Mouse (Mus musculus): ENCODE data around the gene Krtap3-3. TPM values are rescaled to one million over a fixed set of nuclear protein-coding genes. Genes with fewer than 3 reads are reported as not detected.

The Krtap3-3 gene
- polyA plus RNA-seq, 1 experiment from 2014 or later = not detected

DNA sequence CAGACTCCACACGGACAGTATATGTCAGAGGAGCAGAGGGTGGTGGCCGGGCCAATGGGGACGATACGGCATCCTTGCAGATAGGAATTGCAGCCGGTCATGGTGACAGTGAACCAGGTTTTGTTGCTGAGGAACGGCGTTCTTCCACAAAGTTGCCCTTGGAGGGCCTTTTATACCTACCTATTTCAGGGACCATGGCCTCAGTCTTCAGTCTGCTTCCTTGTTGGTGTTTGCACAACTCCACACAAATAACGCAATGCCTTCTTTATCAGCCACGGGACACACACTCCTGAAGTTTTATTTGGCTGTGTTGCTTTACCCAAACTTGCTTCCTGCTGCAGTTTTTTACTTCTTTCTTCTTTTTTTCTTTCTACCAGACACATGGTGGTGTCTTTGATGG is 8.7 kb upstream of the Krtap3-3 start, which contains the start of gene Gm11939:
Gm11939 (minus strand) TSS at position 101 of the 400 bp plus-strand sequence.
- Histone ChIP-seq H3K4me3 (replicated peaks) (no peak within 1 kb of the TSS), H3K9ac (replicated peaks) (no peak within 1 kb of the TSS), H3K4me2 (no peak within 1 kb of the TSS), H3K27ac (replicated peaks) (no peak within 1 kb of the TSS), H3K4me1 (no peaks in the 10 kb centered on the region), H3K9me3 (replicated peaks) (no peaks in the 10 kb centered on the region), H3K27me3 (replicated peaks) (no peaks in the 10 kb centered on the region), H3K36me3 (no peaks in the 10 kb centered on the region)
- no peak for ATAC-seq (ENCODE audit: low FRiP score)
- WGBS = 93% methylated on average over 9 of the region's 9 CpGs

DNA sequence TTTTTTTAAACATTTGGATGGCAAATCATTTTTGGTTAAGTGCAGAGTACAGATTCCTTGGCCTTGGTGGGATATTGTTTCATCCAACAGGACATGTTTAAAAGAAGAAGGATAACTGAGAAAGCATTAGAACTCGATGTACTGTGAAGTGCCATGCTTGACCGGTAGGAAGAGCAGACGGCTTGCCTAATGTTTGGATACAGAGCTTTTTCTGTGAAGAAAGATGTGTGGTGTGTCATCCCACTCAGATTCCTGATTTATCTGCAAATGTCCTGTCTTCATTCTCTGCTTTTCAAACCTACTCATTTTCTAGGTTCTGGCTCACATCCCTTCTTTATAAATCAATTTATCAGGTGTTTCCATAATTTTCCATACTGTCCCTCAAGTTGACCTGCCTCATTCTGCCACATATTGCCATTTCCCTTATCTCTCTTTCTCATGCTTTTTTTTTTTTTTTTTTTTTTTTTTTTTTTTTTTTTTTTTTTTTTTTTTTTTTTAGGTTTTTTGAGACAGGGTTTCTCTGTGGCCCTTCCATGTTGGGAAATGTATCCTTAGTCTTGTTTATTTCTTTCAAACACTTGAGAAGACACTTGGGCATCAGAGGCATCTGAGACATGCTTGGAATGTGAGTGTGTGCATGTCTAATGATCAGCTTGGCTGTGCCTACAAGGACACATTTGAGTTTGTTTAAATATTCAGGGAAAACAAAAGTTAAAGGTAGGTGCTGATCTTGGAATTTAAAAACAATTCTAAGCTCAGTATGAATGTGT is 7.5 kb upstream of the Krtap3-3 start:
- H3K4me3 ChIP-seq (replicated peaks) = no peak overlapping the region
- H3K4me2 ChIP-seq = no peak overlapping the region
- H3K9ac ChIP-seq (replicated peaks) = no peak overlapping the region
- ATAC-seq (ENCODE audit: low FRiP score) = no peak
- no peaks in the 10 kb centered on the region for H3K9me3 ChIP-seq (replicated peaks)
- H3K4me1 ChIP-seq = no peaks in the 10 kb centered on the region
- no peaks in the 10 kb centered on the region for H3K36me3 ChIP-seq
- no peak overlapping the region for H3K27ac ChIP-seq (replicated peaks)
- 86% methylated on average over 3 of the region's 3 CpGs for WGBS
- H3K27me3 ChIP-seq (replicated peaks) = no peaks in the 10 kb centered on the region

GRCm38 (mm10) chr11:99556753-99557152 is 6.1 kb upstream of the Krtap3-3 start, which contains the start of gene Krtap3-2:
TSS of gene Krtap3-2 (minus strand) at chr11:99556853.
- Histone ChIP-seq H3K27ac (replicated peaks) (no peak within 1 kb of the TSS), H3K9ac (replicated peaks) (no peak within 1 kb of the TSS), H3K27me3 (replicated peaks) (no peaks in the 10 kb centered on the region), H3K4me1 (no peaks in the 10 kb centered on the region), H3K36me3 (no peaks in the 10 kb centered on the region), H3K4me3 (replicated peaks) (no peak within 1 kb of the TSS), H3K4me2 (no peak within 1 kb of the TSS), H3K9me3 (replicated peaks) (no peaks in the 10 kb centered on the region)
- no peak for ATAC-seq (ENCODE audit: low FRiP score)
- whole genome bisulfite sequencing = 87% methylated on average over 2 of the region's 2 CpGs

- H3K9ac ChIP-seq (replicated peaks) = no peak overlapping the region
- no peaks in the 10 kb centered on the region for H3K4me1 ChIP-seq
- H3K36me3 ChIP-seq = no peaks in the 10 kb centered on the region
- H3K9me3 ChIP-seq (replicated peaks) = no peaks in the 10 kb centered on the region
- ATAC-seq (ENCODE audit: low FRiP score) = no peak
- no peak overlapping the region for H3K27ac ChIP-seq (replicated peaks)
- H3K27me3 ChIP-seq (replicated peaks) = no peaks in the 10 kb centered on the region
- no peak overlapping the region for H3K4me2 ChIP-seq
- no peak overlapping the region for H3K4me3 ChIP-seq (replicated peaks)
- 94% methylated on average over 2 of the region's 2 CpGs for WGBS
Measured at GRCm38 (mm10) chr11:99556195-99556594, 5.5 kb upstream of the Krtap3-3 start.

- Histone ChIP-seq H3K4me1 (no peaks in the 10 kb centered on the region), H3K36me3 (no peaks in the 10 kb centered on the region), H3K4me3 (replicated peaks) (no peak overlapping the region), H3K4me2 (no peak overlapping the region), H3K9ac (replicated peaks) (no peak overlapping the region), H3K9me3 (replicated peaks) (no peaks in the 10 kb centered on the region), H3K27ac (replicated peaks) (no peak overlapping the region), H3K27me3 (replicated peaks) (no peaks in the 10 kb centered on the region)
- no peak for ATAC-seq (ENCODE audit: low FRiP score)
Measured at GRCm38 (mm10) chr11:99547892-99548291, 2.8 kb downstream of the Krtap3-3 start.

- Histone ChIP-seq H3K4me1 (no peaks in the 10 kb centered on the region; the same call in 1 of the 2 replicates), H3K4me3 (replicated peaks) (no peak overlapping the region), H3K4me2 (peak overlapping the region; percentile 1; the same call in 1 of the 2 replicates), H3K27ac (replicated peaks) (no peak overlapping the region), H3K9me3 (replicated peaks) (no peaks in the 10 kb centered on the region), H3K27me3 (replicated peaks) (no peaks in the 10 kb centered on the region), H3K36me3 (no peaks in the 10 kb centered on the region), H3K9ac (replicated peaks) (no peak overlapping the region)
- ATAC-seq (ENCODE audit: low FRiP score) = no peak
- 66% methylated on average over 9 of the region's 9 CpGs for WGBS
Measured at GRCm38 (mm10) chr11:99539721-99540120, 10.9 kb downstream of the Krtap3-3 start.

GRCm38 (mm10) chr11:99521288-99521860 is 29.3 kb downstream of the Krtap3-3 start, which contains the start of gene Krt39:
TSS of gene Krt39 (minus strand) at chr11:99521338.
- H3K27me3 ChIP-seq (replicated peaks) = no peaks in the 10 kb centered on the region
- H3K4me2 ChIP-seq = no peak within 1 kb of the TSS
- no peak within 1 kb of the TSS for H3K9ac ChIP-seq (replicated peaks)
- H3K27ac ChIP-seq (replicated peaks) = no peak within 1 kb of the TSS
- H3K9me3 ChIP-seq (replicated peaks) = no peaks in the 10 kb centered on the region
- WGBS = 77% methylated on average over 13 of the region's 13 CpGs
- no peak within 1 kb of the TSS for H3K4me3 ChIP-seq (replicated peaks)
- ATAC-seq (ENCODE audit: low FRiP score) = no peak
- H3K36me3 ChIP-seq = no peaks in the 10 kb centered on the region
- no peaks in the 10 kb centered on the region for H3K4me1 ChIP-seq

DNA sequence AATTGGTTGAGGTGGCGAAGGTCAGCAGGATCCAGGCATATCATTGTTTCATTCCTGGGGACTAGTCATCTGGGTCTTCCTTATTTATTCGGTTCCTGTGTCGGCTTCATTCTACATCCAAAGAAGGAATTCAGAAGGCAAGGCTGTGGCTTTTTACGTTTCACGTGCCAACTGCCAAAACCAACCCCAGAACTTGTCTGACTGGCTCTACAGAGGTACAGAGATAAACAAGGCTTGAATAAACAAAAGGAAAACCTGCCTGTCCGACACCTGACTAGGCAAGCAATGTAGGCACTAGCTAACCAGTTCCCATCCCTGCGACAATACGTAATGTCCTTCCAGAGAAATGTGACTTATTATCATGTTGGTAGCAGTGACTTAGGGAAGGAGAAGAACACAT is 36.6 kb downstream of the Krtap3-3 start:
- Histone ChIP-seq H3K4me3 (replicated peaks) (no peak overlapping the region), H3K9ac (replicated peaks) (no peak overlapping the region), H3K4me2 (no peak overlapping the region), H3K4me1 (no peaks in the 10 kb centered on the region), H3K36me3 (no peaks in the 10 kb centered on the region), H3K27ac (replicated peaks) (no peak overlapping the region), H3K27me3 (replicated peaks) (no peaks in the 10 kb centered on the region), H3K9me3 (replicated peaks) (no peaks in the 10 kb centered on the region)
- WGBS = 90% methylated on average over 8 of the region's 8 CpGs
- ATAC-seq (ENCODE audit: low FRiP score) = no peak

Other genes with a start within 250 kb of the Krtap3-3 start
- 0.61 and 0.77 TPM in 2 replicates for gene Krt25, start 227.9 kb downstream of the Krtap3-3 start, polyA plus RNA-seq (2015; fragmentation: Nextera tagmentation; extraction: Ambion mirVana)
- gene Krt26, start 212.9 kb downstream of the Krtap3-3 start, polyA plus RNA-seq (2015; fragmentation: Nextera tagmentation; extraction: Ambion mirVana) = 0.19 and 0.26 TPM in 2 replicates
- 0.19 and 0.33 TPM in 2 replicates for gene Krt27, start 199.8 kb downstream of the Krtap3-3 start, polyA plus RNA-seq (2015; fragmentation: Nextera tagmentation; extraction: Ambion mirVana)
- 0.36 and 0.50 TPM in 2 replicates for gene Krt28, start 176.0 kb downstream of the Krtap3-3 start, polyA plus RNA-seq (2015; fragmentation: Nextera tagmentation; extraction: Ambion mirVana)
- 31.6 and 31.8 TPM in 2 replicates for gene Krt10, start 161.5 kb downstream of the Krtap3-3 start, polyA plus RNA-seq (2015; fragmentation: Nextera tagmentation; extraction: Ambion mirVana)
- 0.11 and 0.12 TPM in 2 replicates for gene Krt12, start 128.6 kb downstream of the Krtap3-3 start, polyA plus RNA-seq (2015; fragmentation: Nextera tagmentation; extraction: Ambion mirVana)
- gene Krt20, start 112.7 kb downstream of the Krtap3-3 start, polyA plus RNA-seq (2015; fragmentation: Nextera tagmentation; extraction: Ambion mirVana) = 0.08 and 5.4 TPM in 2 replicates
- 0.15 and 0.93 TPM in 2 replicates for gene Krt23, start 57.7 kb downstream of the Krtap3-3 start, polyA plus RNA-seq (2015; fragmentation: Nextera tagmentation; extraction: Ambion mirVana)
- gene Krt39, start 29.5 kb downstream of the Krtap3-3 start, polyA plus RNA-seq (2015; fragmentation: Nextera tagmentation; extraction: Ambion mirVana) = not detected in 2 replicates
- not detected in 2 replicates for gene Krt40, start 7.7 kb downstream of the Krtap3-3 start, polyA plus RNA-seq (2015; fragmentation: Nextera tagmentation; extraction: Ambion mirVana)
- gene Krtap3-2, start 6.0 kb upstream of the Krtap3-3 start, polyA plus RNA-seq (2015; fragmentation: Nextera tagmentation; extraction: Ambion mirVana) = not detected in 2 replicates
- gene Gm11939, start 8.6 kb upstream of the Krtap3-3 start, polyA plus RNA-seq (2015; fragmentation: Nextera tagmentation; extraction: Ambion mirVana) = not detected in 2 replicates
- 0.43 TPM in 1 of 2 replicates, not detected in the other for gene Krtap3-1, start 15.8 kb upstream of the Krtap3-3 start, polyA plus RNA-seq (2015; fragmentation: Nextera tagmentation; extraction: Ambion mirVana)
- gene Krtap1-5, start 30.2 kb upstream of the Krtap3-3 start, polyA plus RNA-seq (2015; fragmentation: Nextera tagmentation; extraction: Ambion mirVana) = not detected in 2 replicates
- not detected in 2 replicates for gene Krtap1-4, start 32.8 kb upstream of the Krtap3-3 start, polyA plus RNA-seq (2015; fragmentation: Nextera tagmentation; extraction: Ambion mirVana)
- not detected in 2 replicates for gene Krtap1-3, start 40.5 kb upstream of the Krtap3-3 start, polyA plus RNA-seq (2015; fragmentation: Nextera tagmentation; extraction: Ambion mirVana)
- not detected in 2 replicates for gene Krtap9-3, start 47.2 kb upstream of the Krtap3-3 start, polyA plus RNA-seq (2015; fragmentation: Nextera tagmentation; extraction: Ambion mirVana)
- not detected in 2 replicates for gene Gm11938, start 52.4 kb upstream of the Krtap3-3 start, polyA plus RNA-seq (2015; fragmentation: Nextera tagmentation; extraction: Ambion mirVana)
- not detected in 2 replicates for gene Gm11937, start 59.3 kb upstream of the Krtap3-3 start, polyA plus RNA-seq (2015; fragmentation: Nextera tagmentation; extraction: Ambion mirVana)
- gene Krtap2-4, start 64.0 kb upstream of the Krtap3-3 start, polyA plus RNA-seq (2015; fragmentation: Nextera tagmentation; extraction: Ambion mirVana) = not detected in 2 replicates
- not detected in 2 replicates for gene Gm11562, start 69.6 kb upstream of the Krtap3-3 start, polyA plus RNA-seq (2015; fragmentation: Nextera tagmentation; extraction: Ambion mirVana)
- not detected in 2 replicates for gene Krtap4-1, start 77.4 kb upstream of the Krtap3-3 start, polyA plus RNA-seq (2015; fragmentation: Nextera tagmentation; extraction: Ambion mirVana)
- not detected in 2 replicates for gene Krtap4-2, start 84.2 kb upstream of the Krtap3-3 start, polyA plus RNA-seq (2015; fragmentation: Nextera tagmentation; extraction: Ambion mirVana)
- not detected in 2 replicates for gene Krtap4-7, start 93.2 kb upstream of the Krtap3-3 start, polyA plus RNA-seq (2015; fragmentation: Nextera tagmentation; extraction: Ambion mirVana)
- not detected in 2 replicates for gene Gm11555, start 99.4 kb upstream of the Krtap3-3 start, polyA plus RNA-seq (2015; fragmentation: Nextera tagmentation; extraction: Ambion mirVana)
- not detected in 2 replicates for gene Gm11563, start 108.1 kb upstream of the Krtap3-3 start, polyA plus RNA-seq (2015; fragmentation: Nextera tagmentation; extraction: Ambion mirVana)
- not detected in 2 replicates for gene Krtap4-6, start 115.1 kb upstream of the Krtap3-3 start, polyA plus RNA-seq (2015; fragmentation: Nextera tagmentation; extraction: Ambion mirVana)
- gene Gm14190, start 139.9 kb upstream of the Krtap3-3 start, polyA plus RNA-seq (2015; fragmentation: Nextera tagmentation; extraction: Ambion mirVana) = not detected in 2 replicates
- gene Gm14180, start 183.4 kb upstream of the Krtap3-3 start, polyA plus RNA-seq (2015; fragmentation: Nextera tagmentation; extraction: Ambion mirVana) = not detected in 2 replicates
- not detected in 2 replicates for gene Gm11595, start 222.0 kb upstream of the Krtap3-3 start, polyA plus RNA-seq (2015; fragmentation: Nextera tagmentation; extraction: Ambion mirVana)
- not detected in 2 replicates for gene Krtap4-8, start 229.8 kb upstream of the Krtap3-3 start, polyA plus RNA-seq (2015; fragmentation: Nextera tagmentation; extraction: Ambion mirVana)
- not detected in 2 replicates for gene Krtap4-9, start 234.3 kb upstream of the Krtap3-3 start, polyA plus RNA-seq (2015; fragmentation: Nextera tagmentation; extraction: Ambion mirVana)
- not detected in 2 replicates for gene Gm11596, start 242.6 kb upstream of the Krtap3-3 start, polyA plus RNA-seq (2015; fragmentation: Nextera tagmentation; extraction: Ambion mirVana)
- not detected in 2 replicates for gene Gm11569, start 248.1 kb upstream of the Krtap3-3 start, polyA plus RNA-seq (2015; fragmentation: Nextera tagmentation; extraction: Ambion mirVana)

Measured in neural tube, embryonic 15.5 days (tissue).